Mouse (Mus musculus): ENCODE measurements around the gene Myadm.

DNA sequence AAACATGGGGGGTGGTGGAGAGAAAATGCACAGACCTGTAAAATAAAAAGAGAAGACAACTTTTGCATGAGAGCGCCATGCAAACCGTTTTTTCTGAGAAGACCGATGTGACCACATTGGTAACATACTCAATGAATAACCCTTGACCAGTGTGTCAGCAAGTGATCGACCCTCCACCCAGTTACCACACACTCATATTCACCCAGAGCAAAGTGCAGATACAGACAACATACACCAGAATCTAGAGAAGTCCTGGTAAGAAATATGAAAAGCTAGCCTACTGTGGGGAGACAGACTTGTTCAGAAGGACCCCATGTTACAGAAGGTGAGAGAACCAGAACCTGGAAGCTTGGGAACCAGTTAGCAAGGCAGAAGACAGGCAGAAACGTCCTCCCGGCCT is 42.3 kb downstream of the Myadm start:
- no peak for TF ChIP-seq CTCF (conservative IDR thresholded peaks at IDR 0.05; ENCODE audit: low read length)
- TF ChIP-seq POU5F1 (IDR thresholded peaks at IDR 0.05; ENCODE audit: borderline replicate concordance, low read length), result no peak

Measured in E14TG2a.4 (cell line).